Mouse (Mus musculus): ENCODE results near the gene Xirp2. TPM values are rescaled to one million over a fixed set of nuclear protein-coding genes. Genes with fewer than 3 reads are reported as not detected.
A peak's percentile ranks its signal among the peaks of the same experiment; 100 is the strongest.
"Not testable (repeated sequence)": the region's sequence is repeated elsewhere in the genome, so short reads cannot be mapped to it uniquely, and the experiment has no call there.

Xirp2 gene
- total and polyA plus RNA-seq, 2 experiments from 2014 or later = not detected

GRCm38 (mm10) chr2:67460857-67461256, 15.1 kb downstream of the Xirp2 start:
- no peak for ATAC-seq
- Histone ChIP-seq H3K27me3 (ENCODE audit: insufficient read depth, low read length) (no peaks in the 10 kb centered on the region), H3K36me3 (ENCODE audit: insufficient read depth) (no peaks in the 10 kb centered on the region), H3K4me1 (ENCODE audit: insufficient read depth) (no peaks in the 10 kb centered on the region), H3K27ac (ENCODE audit: low read depth, low read length) (no peak overlapping the region), H3K4me2 (ENCODE audit: low read depth) (no peak overlapping the region), H3K4me3 (ENCODE audit: low read depth, low read length) (no peak overlapping the region), H3K9me3 (ENCODE audit: low read length) (no peaks in the 10 kb centered on the region), H3K9ac (no peak overlapping the region)
- DNase-seq = no peak
- WGBS = 82% methylated on average over 3 of the region's 3 CpGs
- TF ChIP-seq CTCF (IDR thresholded peaks at IDR 0.05; ENCODE audit: low read depth) = no peak

- no peak for TF ChIP-seq CTCF (IDR thresholded peaks at IDR 0.05; ENCODE audit: low read depth)
- 92% methylated on average over 7 of the region's 7 CpGs for WGBS
- H3K27ac ChIP-seq (ENCODE audit: low read depth, low read length) = no peak overlapping the region
Measured at GRCm38 (mm10) chr2:67467036-67467435, 21.2 kb downstream of the Xirp2 start.

GRCm38 (mm10) chr2:67470030-67470429, 24.2 kb downstream of the Xirp2 start:
- not testable (repeated sequence) for H3K4me3 ChIP-seq (ENCODE audit: low read depth, low read length); H3K9me3 ChIP-seq (ENCODE audit: low read length); DNase-seq; ATAC-seq; H3K4me1 ChIP-seq (ENCODE audit: insufficient read depth); H3K4me2 ChIP-seq (ENCODE audit: low read depth); H3K9ac ChIP-seq; H3K27me3 ChIP-seq (ENCODE audit: insufficient read depth, low read length); H3K36me3 ChIP-seq (ENCODE audit: insufficient read depth); H3K27ac ChIP-seq (ENCODE audit: low read depth, low read length)
- WGBS = 93% methylated on average over 5 of the region's 5 CpGs

More at GRCm38 (mm10) chr2:67467036-67467435, 21.2 kb downstream of the Xirp2 start:
- Histone ChIP-seq H3K9ac (no peak overlapping the region), H3K4me2 (ENCODE audit: low read depth) (no peak overlapping the region), H3K36me3 (ENCODE audit: insufficient read depth) (no peaks in the 10 kb centered on the region), H3K4me1 (ENCODE audit: insufficient read depth) (no peaks in the 10 kb centered on the region), H3K9me3 (ENCODE audit: low read length) (no peaks in the 10 kb centered on the region), H3K4me3 (ENCODE audit: low read depth, low read length) (no peak overlapping the region), H3K27me3 (ENCODE audit: insufficient read depth, low read length) (no peaks in the 10 kb centered on the region)
- ATAC-seq = no peak
- DNase-seq = no peak

- Histone ChIP-seq H3K9me3 (ENCODE audit: low read length) (no peaks in the 10 kb centered on the region), H3K36me3 (ENCODE audit: insufficient read depth) (no peaks in the 10 kb centered on the region), H3K27me3 (ENCODE audit: insufficient read depth, low read length) (no peaks in the 10 kb centered on the region), H3K4me3 (ENCODE audit: low read depth, low read length) (no peak overlapping the region), H3K4me2 (ENCODE audit: low read depth) (no peak overlapping the region), H3K9ac (no peak overlapping the region), H3K4me1 (ENCODE audit: insufficient read depth) (peaks cover 3% of the 10 kb centered on the region; the same call in 1 of the 2 replicates), H3K27ac (ENCODE audit: low read depth, low read length) (no peak overlapping the region)
- peak; percentile 68 for DNase-seq
- ATAC-seq = no peak
- TF ChIP-seq CTCF (IDR thresholded peaks at IDR 0.05; ENCODE audit: low read depth) = peak; percentile 65
- WGBS = 18% methylated on average over 6 of the region's 6 CpGs
Measured at GRCm38 (mm10) chr2:67477753-67478152, 32.0 kb downstream of the Xirp2 start.

GRCm38 (mm10) chr2:67481051-67481450, 35.2 kb downstream of the Xirp2 start:
- no peak overlapping the region for H3K4me3 ChIP-seq (ENCODE audit: low read depth, low read length)
- no peak overlapping the region for H3K9ac ChIP-seq
- H3K9me3 ChIP-seq (ENCODE audit: low read length) = no peaks in the 10 kb centered on the region
- no peak overlapping the region for H3K4me2 ChIP-seq (ENCODE audit: low read depth)
- 77% methylated on average over 3 of the region's 3 CpGs for WGBS
- DNase-seq (no peak), ATAC-seq (no peak)
- TF ChIP-seq CTCF (IDR thresholded peaks at IDR 0.05; ENCODE audit: low read depth) = no peak
- peaks cover 3% of the 10 kb centered on the region; the same call in 1 of the 2 replicates for H3K4me1 ChIP-seq (ENCODE audit: insufficient read depth)
- H3K36me3 ChIP-seq (ENCODE audit: insufficient read depth) = no peaks in the 10 kb centered on the region
- no peaks in the 10 kb centered on the region for H3K27me3 ChIP-seq (ENCODE audit: insufficient read depth, low read length)
- H3K27ac ChIP-seq (ENCODE audit: low read depth, low read length) = no peak overlapping the region

- Histone ChIP-seq H3K4me1 (ENCODE audit: insufficient read depth) (no peaks in the 10 kb centered on the region), H3K27ac (ENCODE audit: low read depth, low read length) (no peak overlapping the region), H3K27me3 (ENCODE audit: insufficient read depth, low read length) (no peaks in the 10 kb centered on the region), H3K36me3 (ENCODE audit: insufficient read depth) (no peaks in the 10 kb centered on the region), H3K9me3 (ENCODE audit: low read length) (no peaks in the 10 kb centered on the region), H3K9ac (no peak overlapping the region), H3K4me2 (ENCODE audit: low read depth) (no peak overlapping the region), H3K4me3 (ENCODE audit: low read depth, low read length) (no peak overlapping the region)
- WGBS = 69% methylated on average over 6 of the region's 6 CpGs
- no peak for TF ChIP-seq CTCF (IDR thresholded peaks at IDR 0.05; ENCODE audit: low read depth)
- ATAC-seq = 0 out of 2 replicates have a peak, but pooled peaks have one; percentile 23
- DNase-seq = no peak
Measured at GRCm38 (mm10) chr2:67486721-67487120, 40.9 kb downstream of the Xirp2 start.

- H3K4me1 ChIP-seq (ENCODE audit: insufficient read depth) = no peaks in the 10 kb centered on the region
- H3K27me3 ChIP-seq (ENCODE audit: insufficient read depth, low read length) = no peaks in the 10 kb centered on the region
- H3K9me3 ChIP-seq (ENCODE audit: low read length) = no peaks in the 10 kb centered on the region
- no peaks in the 10 kb centered on the region for H3K36me3 ChIP-seq (ENCODE audit: insufficient read depth)
- H3K9ac ChIP-seq = no peak overlapping the region
- ATAC-seq = peak; percentile 71
- H3K27ac ChIP-seq (ENCODE audit: low read depth, low read length) = no peak overlapping the region
- WGBS = 52% methylated on average over 3 of the region's 3 CpGs
- no peak for TF ChIP-seq CTCF (IDR thresholded peaks at IDR 0.05; ENCODE audit: low read depth)
- no peak overlapping the region for H3K4me3 ChIP-seq (ENCODE audit: low read depth, low read length)
- no peak overlapping the region for H3K4me2 ChIP-seq (ENCODE audit: low read depth)
- peak; percentile 36 for DNase-seq
Measured at GRCm38 (mm10) chr2:67487162-67487561, 41.4 kb downstream of the Xirp2 start.
